Mouse (Mus musculus) frontal cortex, adult (tissue): Measurements from ENCODE around the gene Adk.

Source experiments
- ATAC-seq: cut with Nextera tagmentation; 2 replicates; pipeline ENCODE4 v1.9.2; 2017; ENCODE audit warnings: mild to moderate bottlenecking, moderate library complexity, mixed read lengths; ENCODE audit not compliant: low TSS enrichment

The Adk gene

GRCm38 (mm10) chr14:21268229-21268628, 215.9 kb downstream of the Adk start:
- no peak for ATAC-seq

DNA sequence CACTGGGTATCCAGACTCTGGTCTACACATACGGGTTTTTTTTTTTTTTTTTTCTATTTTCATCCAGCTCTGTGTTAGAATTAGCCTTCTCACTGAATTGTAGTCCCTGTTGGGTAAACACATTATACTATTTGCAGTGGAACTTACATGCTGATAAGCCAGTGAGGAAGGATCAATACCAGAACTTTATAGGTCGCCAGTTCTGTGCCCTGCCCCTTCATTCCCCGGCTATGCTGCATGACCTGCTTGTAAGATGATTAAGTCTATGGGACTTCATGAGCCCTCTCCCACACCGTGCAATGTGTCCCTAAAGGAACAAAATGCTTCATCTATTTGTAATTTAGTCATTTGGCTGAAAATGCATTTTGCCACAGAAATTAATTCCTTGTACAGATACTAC, 219.1 kb downstream of the Adk start:
- ATAC-seq = no peak

DNA sequence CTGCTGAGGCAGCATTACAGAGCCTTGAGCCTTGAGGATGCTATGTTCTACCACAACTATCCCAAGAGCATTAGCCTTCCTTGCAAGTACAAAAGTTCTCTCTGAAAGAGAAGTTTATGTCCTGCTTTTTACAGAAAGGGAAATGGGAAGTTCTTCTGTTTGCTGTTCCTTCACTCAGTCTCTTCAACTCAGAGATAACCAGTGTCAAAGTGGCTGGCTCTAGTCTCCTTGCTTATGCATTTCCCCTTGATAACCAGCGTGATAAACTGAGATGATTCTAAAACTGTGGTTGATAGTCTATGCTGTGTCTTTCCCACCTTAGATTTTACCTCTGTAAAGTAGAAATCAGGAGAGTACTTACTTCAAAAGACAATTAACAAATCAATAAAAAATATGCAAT, 223.4 kb downstream of the Adk start:
- ATAC-seq = no peak

DNA sequence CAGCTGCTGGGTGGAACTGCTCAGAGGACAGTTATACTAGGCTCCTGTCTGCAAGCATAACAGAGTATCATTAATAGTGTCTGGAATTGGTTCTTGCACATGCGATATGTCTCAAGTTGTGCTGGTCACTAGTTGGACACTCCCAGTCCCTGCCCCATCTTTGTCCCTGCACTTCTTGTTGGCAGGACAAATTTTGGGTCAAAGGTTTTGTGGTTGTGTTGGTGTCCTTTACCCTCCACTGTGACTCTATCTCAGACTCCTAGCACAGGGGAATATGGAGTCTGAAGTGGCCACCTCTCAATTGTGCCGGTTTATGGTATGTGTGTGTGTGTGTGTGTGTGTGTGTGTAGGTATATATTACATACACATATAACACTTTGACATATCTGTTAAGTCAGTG, 225.9 kb downstream of the Adk start:
- no peak for ATAC-seq

GRCm38 (mm10) chr14:21278907-21279535, 226.6 kb downstream of the Adk start:
- no peak for ATAC-seq

DNA sequence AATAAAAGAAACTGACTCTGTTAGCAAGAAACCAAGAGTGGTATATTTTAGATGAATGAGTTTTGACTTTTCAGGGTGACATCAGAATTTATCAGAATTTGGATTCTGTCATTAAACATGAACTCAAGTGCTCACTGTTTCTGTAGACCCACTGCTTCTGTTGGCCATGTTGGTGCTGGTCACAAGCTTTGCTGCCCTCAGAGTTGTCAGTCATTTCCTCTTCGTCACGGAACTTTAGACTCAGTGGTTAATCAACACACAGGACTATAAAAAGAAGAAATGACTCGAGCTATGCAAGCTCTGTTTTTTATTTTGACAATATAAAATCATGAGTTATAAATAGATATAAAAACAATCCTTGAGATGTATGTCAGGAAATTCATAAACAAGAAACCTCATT, 228.1 kb downstream of the Adk start:
- ATAC-seq = no peak

DNA sequence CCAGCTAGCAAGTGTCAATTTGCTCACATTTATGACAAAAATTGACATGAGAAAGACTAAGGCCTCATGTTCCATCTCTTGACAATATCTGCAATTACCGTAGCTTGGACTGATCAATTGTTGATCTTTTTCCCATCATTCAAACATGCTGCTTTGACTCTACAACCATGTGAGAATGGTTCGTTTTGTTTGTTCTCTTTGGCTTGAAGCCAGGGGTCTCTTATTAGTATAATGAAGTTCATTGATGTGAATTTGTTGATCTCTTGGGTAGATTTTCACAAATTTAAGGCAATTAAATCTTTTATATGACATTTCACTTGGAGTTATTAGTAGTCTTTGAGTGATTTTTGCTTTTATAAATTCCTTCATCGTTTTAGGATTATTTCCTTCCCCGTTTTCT, 229.1 kb downstream of the Adk start:
- ATAC-seq = no peak

GRCm38 (mm10) chr14:21284116-21284515, 231.7 kb downstream of the Adk start:
- no peak for ATAC-seq

DNA sequence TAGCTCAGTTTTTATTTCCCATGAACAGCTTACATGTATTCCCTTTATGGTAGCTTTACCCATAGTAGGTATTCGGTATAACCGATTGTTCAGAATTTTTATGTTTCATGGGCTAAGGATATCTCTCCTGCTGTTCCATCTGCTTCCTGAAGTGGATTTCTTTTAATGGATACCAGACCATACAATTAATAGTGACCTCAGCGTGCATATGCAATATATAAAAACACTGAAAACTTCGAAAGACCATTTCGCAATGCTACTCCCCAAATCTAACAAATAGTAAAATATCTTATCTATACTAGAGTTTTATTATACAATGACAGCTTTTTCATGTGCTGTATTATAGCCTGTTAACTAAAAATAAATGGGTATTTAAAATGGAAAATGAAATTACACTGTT, 232.5 kb downstream of the Adk start:
- ATAC-seq = no peak

DNA sequence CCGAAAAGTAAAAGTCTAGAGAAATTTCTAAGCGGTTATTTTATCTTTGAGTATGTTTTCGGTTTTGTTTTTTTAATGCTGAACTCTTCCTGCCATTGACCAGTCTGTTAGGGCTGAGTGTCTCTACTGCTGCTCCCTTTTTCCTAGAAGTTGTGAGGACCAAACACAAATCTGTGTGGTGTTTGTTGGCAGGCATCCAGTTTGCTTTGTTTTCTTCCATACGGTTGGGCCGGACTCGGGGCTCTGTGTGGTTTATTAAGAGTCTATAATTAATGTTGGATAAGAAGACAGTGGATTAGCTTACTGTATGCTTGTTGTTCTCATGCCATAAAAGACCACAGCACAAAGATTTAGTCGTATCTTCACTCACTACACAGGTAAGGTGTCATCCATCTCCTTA, 233.9 kb downstream of the Adk start:
- no peak for ATAC-seq

DNA sequence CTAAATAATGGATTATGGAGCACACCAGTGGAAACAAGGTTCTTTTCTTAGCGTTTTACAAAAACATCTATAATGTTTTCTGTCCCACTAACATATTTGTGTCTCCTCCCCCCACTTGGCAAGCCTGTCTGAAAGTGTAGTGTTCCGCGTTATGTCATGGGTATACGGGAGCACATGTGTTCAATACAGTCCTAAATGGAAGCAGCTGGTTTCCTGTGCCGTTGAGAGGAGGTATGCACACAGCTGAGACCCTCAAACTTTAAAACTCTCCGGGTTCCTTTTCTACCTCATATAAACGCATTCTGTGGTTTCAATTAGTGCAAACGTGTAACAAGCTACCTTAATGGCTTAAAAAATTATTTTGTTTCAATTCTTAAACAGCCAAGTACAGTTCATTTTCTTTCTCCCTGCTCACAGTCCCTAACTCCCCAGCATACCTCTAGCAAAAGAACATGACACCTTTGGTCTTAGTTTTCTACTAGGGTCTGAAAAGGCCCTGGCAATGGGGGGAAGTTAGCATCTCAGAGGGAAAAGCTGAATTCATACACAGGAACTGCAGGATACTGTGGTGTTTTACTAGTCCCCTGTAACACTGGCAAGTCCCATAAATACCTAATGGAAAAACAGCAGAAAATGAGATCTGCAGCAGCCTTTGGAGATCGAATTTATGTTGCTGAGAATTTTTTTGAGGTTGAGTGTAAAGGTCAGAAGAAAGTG, 235.5 kb downstream of the Adk start:
- no peak for ATAC-seq

DNA sequence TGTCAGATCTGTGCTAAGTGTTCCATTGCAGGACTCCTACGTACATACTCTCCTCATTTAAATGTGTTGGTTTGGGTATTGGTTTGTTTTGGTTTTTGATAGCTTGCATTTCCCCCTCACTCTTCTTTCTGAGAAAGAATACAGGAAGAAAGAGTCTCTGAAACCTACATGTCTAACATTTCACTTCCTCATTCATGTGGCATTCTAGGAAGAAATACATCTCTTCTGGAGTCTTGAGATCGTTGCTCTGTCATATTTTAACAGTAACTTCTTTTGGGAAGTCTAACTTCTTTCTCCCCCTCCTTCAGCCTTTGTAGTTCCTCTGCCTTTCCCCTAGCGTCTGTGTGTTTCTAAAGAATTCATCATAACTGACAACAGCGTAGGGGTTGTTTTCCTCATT, 247.4 kb downstream of the Adk start:
- no peak for ATAC-seq

GRCm38 (mm10) chr14:21304815-21305214, 252.4 kb downstream of the Adk start:
- ATAC-seq = no peak

- no peak for ATAC-seq
These were observed 256.1 kb downstream of the Adk start for GRCm38 (mm10) chr14:21308349-21308936.

DNA sequence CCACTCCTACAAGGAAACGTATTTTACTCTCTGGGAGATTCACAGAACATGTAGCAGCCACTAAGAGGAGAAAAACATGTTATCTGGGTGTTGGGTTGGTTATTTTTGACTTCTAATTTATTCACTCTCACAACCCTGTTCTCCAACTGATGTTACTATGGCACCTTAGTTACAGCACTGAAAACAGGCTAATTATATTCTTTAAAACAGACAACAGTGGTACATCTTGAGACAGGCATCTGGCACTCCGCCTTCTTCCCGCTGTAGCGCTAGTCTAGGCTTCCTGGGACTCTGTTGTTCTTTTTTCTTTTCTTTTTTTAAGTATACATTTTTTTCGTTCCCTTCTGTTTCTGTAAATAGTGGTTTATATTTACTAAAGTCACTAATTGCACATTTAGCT, 258.2 kb downstream of the Adk start:
- ATAC-seq = peak; percentile 86

DNA sequence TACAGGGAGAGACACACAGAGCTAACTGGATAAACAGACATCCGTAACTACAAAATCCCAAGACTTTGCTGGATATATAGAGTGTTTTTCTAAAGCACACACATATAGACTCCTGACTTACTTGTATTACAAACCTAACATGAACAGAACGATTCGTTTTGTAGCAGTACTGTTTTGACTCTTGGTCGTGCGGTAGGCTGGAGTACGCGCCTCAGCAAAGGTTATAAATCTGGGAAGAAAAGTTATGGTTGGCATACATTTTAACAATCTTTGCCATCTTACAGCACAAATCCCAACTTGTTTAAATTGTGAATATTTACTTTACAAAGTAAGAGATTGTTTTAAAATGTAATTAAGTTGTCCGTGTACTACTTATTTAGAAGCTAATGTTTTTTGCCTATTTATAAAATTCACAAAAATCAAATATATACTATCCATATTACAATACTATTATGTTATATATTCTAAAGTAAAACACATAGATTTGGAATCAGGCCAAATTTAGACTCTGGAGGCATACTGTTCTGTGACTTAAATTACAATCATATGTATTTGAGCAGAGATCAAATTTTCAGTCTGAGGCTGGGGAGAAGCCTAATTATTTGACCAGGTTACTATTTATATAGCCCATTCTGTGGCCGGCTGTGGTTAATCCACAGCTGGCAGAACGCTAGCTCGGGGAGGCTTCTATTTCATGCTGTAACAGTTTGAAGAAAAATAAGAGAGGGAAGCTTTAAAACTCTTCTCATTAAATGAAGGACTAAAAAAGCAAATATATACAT, 261.4 kb downstream of the Adk start:
- ATAC-seq = no peak

DNA sequence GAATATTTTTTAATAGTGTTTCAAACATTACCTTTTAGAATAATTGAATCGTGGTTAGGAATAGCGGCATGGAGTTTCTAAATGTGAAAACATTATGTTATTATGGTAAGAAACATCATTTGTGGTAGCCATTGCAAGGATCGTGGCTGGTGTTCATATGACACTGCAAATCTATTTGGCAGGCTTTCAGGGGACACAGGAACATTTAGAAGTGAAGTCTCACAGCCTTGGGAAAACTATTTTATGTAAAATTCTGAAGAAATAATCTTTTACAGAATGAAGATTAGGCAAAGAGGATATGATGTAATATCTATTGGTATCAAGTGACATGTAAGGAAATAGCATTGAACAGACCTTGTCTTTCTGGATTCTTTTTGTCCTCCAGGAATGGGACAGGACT, 262.1 kb downstream of the Adk start:
- ATAC-seq = no peak

DNA sequence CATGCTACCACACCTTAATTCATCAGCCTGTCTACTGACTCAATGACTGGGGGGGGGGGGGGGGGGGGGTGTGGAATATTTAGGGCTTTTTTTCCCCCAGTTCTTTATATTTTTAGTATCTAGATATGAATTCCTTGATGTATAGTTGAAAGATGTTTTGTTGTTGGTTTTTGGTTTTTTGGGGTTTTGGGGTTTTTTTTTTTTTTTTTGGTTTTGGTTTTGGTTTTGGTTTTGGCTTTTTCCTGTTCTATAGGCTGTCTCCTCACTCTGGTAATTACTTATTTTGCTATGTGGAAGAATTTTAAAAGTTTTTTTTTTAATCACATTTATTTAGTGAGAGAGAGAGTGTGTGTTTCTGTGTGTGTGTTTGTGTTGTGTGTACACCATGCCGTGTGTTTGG, 282.5 kb downstream of the Adk start:
- no peak for ATAC-seq

DNA sequence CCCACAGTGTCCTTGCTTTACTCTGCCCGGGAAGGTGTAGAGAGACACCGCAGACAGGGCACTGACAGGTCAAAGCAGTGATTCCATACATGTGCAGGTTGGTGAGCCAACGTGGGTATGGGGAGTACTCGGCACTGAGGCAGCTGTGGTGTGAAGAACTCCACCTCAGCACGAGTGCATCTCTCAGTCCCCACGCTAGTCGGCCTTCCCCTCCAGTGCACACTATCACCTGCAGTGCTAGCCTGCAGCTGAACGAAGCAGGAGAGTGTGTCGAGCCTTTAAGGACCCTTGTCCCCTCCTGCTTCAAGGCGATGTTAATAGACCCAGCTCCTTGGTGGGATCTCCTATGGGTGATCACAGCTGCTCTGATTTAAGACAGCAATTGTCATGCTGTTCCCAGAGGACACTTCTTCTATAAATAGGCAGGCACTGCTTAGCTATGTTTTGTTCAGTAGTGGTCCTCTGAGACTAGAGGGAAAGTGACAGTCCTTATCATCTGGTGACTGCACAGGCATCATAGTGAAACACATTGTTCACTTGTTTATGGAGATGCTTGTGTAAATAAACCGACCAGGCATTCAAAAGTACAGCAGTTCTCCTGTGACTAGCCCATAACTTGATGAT, 283.4 kb downstream of the Adk start:
- 0 out of 2 replicates have a peak, but pooled peaks have one; percentile 50 for ATAC-seq

DNA sequence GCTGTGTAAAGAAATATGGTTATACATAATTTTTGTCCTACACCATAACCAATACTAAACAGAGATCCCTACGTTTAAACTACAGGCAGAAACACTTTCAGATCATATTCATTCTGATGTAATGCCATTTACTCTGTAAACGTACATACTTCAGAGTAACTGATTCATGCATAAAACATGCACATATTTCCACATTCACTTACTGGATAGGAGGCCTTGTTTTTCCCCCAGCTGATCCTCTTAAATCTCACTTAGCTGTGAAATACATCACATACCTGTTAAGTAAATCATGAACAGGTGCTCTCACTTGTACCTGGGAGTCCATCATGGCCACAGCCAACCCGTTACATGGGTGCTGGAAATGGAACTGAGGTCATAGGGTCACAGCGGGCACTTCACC, 285.6 kb downstream of the Adk start:
- ATAC-seq = no peak

DNA sequence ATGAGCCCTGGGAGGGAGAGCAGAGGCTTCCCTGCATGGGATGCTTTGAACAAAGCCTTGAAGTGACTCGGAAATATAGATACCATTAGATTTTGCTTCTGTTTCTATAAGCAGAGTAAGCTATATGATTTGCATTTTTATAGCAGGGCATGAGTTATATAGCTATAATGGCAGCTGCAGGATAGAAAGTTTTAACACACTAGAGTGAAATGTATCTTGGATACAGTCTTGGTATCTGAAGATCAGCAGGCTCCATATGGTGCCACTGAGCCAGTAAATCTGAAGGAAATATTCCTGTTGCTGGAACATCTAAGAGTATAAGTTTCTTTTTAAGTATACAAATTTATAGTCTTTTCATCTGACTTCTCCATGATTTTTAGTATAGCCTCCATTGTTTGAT, 288.8 kb downstream of the Adk start:
- peak; percentile 72 for ATAC-seq

- ATAC-seq = peak; percentile 11; the same call in 1 of the 2 replicates
These were observed 290.6 kb downstream of the Adk start for GRCm38 (mm10) chr14:21342984-21343383.
